Mouse (Mus musculus): Measurements from ENCODE around the gene Nap1l5. TPM values are rescaled to one million over a fixed set of nuclear protein-coding genes. Genes with fewer than 3 reads are reported as not detected.
A peak's percentile ranks its signal among the peaks of the same experiment; 100 is the strongest.

The Nap1l5 gene
- polyA plus RNA-seq (2015; fragmentation: Nextera tagmentation; extraction: Ambion mirVana) = 2.5 and 3.2 TPM in 2 replicates

- H3K4me3 ChIP-seq = peak within 1 kb of the TSS; percentile 42
- peak; percentile 67 for ATAC-seq (ENCODE audit: borderline replicate concordance, extremely low read depth, low FRiP score, low TSS enrichment)
- no peaks in the 10 kb centered on the region for H3K9me3 ChIP-seq
- H3K4me1 ChIP-seq = no peaks in the 10 kb centered on the region
- 41% methylated on average over 34 of the region's 34 CpGs for WGBS
- H3K27me3 ChIP-seq = no peaks in the 10 kb centered on the region
- peak within 1 kb of the TSS; percentile 83 for H3K4me2 ChIP-seq
- no peak within 1 kb of the TSS for H3K27ac ChIP-seq
- 0 out of 2 replicates have a peak, but pooled peaks cover 10% of the 10 kb centered on the region for H3K36me3 ChIP-seq
- H3K9ac ChIP-seq = peak within 1 kb of the TSS; percentile 16
Observed at GRCm38 (mm10) chr6:58906852-58907261, at the start of gene Nap1l5. Nap1l5 (minus strand) TSS chr6:58907076.

GRCm38 (mm10) chr6:58951128-58951992 is 44.5 kb upstream of the Nap1l5 start:
- H3K36me3 ChIP-seq = peaks cover 11% of the 10 kb centered on the region
- no peak overlapping the region for H3K9ac ChIP-seq
- peak; percentile 78; the same call in 1 of the 2 replicates for ATAC-seq (ENCODE audit: borderline replicate concordance, extremely low read depth, low FRiP score, low TSS enrichment)
- H3K9me3 ChIP-seq = no peaks in the 10 kb centered on the region
- H3K4me2 ChIP-seq = no peak overlapping the region
- no peaks in the 10 kb centered on the region for H3K4me1 ChIP-seq
- H3K4me3 ChIP-seq = no peak overlapping the region
- WGBS = 40% methylated on average over 2 of the region's 2 CpGs
- H3K27ac ChIP-seq = peak overlapping the region; percentile 55
- no peaks in the 10 kb centered on the region for H3K27me3 ChIP-seq

DNA sequence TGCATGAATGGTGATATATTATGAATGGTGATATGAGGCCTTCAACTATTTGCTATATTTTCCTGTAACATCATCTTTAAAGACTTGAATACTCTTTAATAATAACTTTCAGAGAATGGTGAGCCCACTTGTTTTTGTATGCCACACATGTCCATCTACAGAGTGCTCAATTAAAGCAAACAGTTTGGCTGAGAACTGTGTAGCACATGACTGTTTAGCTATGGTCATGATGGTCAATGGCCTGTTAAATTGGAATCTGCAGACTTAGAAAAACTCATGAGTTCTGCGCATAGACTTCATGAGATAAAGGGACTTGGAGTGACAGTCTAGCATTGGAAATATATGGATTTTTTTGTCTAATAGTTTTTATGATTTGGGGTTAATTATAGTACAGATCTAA is 43.5 kb upstream of the Nap1l5 start:
- Histone ChIP-seq H3K9ac (no peak overlapping the region), H3K4me2 (no peak overlapping the region), H3K27ac (no peak overlapping the region), H3K27me3 (no peaks in the 10 kb centered on the region), H3K4me1 (no peaks in the 10 kb centered on the region), H3K9me3 (no peaks in the 10 kb centered on the region), H3K4me3 (no peak overlapping the region), H3K36me3 (peaks cover 11% of the 10 kb centered on the region)
- 90% methylated on average over 1 of the region's 1 CpGs for WGBS
- no peak for ATAC-seq (ENCODE audit: borderline replicate concordance, extremely low read depth, low FRiP score, low TSS enrichment)

- H3K9me3 ChIP-seq = no peaks in the 10 kb centered on the region
- H3K9ac ChIP-seq = no peak overlapping the region
- H3K36me3 ChIP-seq = peaks cover 3% of the 10 kb centered on the region; the same call in 1 of the 2 replicates
- no peak for ATAC-seq (ENCODE audit: borderline replicate concordance, extremely low read depth, low FRiP score, low TSS enrichment)
- H3K4me3 ChIP-seq = no peak overlapping the region
- no peaks in the 10 kb centered on the region for H3K4me1 ChIP-seq
- no peaks in the 10 kb centered on the region for H3K27me3 ChIP-seq
- 73% methylated on average over 4 of the region's 4 CpGs for WGBS
- H3K4me2 ChIP-seq = no peak overlapping the region
- H3K27ac ChIP-seq = no peak overlapping the region
Observed at GRCm38 (mm10) chr6:58946840-58947239, 40.0 kb upstream of the Nap1l5 start.

DNA sequence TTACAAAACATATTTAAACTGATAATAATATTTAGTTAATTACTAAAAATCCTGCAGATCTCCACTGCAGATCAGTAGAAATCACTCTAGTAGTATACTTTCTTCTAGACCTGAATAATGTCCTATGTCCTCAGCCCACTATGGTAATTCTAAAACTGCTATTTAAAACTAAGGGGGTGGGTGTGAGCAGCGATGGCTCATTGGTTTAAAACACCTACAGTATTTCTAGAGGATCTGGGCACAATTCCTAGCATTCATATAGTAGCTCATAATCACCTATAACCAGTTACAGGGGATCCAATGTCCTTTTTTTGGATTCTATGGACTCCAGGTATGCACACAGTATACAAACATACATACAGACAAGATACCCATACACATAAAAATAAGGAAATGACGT is 39.4 kb upstream of the Nap1l5 start:
- no peak overlapping the region for H3K4me3 ChIP-seq
- H3K27ac ChIP-seq = no peak overlapping the region
- H3K9ac ChIP-seq = no peak overlapping the region
- 55% methylated on average over 2 of the region's 2 CpGs for WGBS
- no peaks in the 10 kb centered on the region for H3K27me3 ChIP-seq
- no peaks in the 10 kb centered on the region for H3K9me3 ChIP-seq
- peaks cover 3% of the 10 kb centered on the region; the same call in 1 of the 2 replicates for H3K36me3 ChIP-seq
- H3K4me1 ChIP-seq = no peaks in the 10 kb centered on the region
- no peak overlapping the region for H3K4me2 ChIP-seq
- ATAC-seq (ENCODE audit: borderline replicate concordance, extremely low read depth, low FRiP score, low TSS enrichment) = no peak

GRCm38 (mm10) chr6:58943958-58944357 is 37.1 kb upstream of the Nap1l5 start:
- H3K36me3 ChIP-seq = no peaks in the 10 kb centered on the region
- H3K9ac ChIP-seq = no peak overlapping the region
- H3K4me2 ChIP-seq = no peak overlapping the region
- no peak overlapping the region for H3K4me3 ChIP-seq
- H3K4me1 ChIP-seq = no peaks in the 10 kb centered on the region
- no peak for ATAC-seq (ENCODE audit: borderline replicate concordance, extremely low read depth, low FRiP score, low TSS enrichment)
- no peak overlapping the region for H3K27ac ChIP-seq
- no peaks in the 10 kb centered on the region for H3K27me3 ChIP-seq
- H3K9me3 ChIP-seq = no peaks in the 10 kb centered on the region
- 79% methylated on average over 3 of the region's 3 CpGs for WGBS

DNA sequence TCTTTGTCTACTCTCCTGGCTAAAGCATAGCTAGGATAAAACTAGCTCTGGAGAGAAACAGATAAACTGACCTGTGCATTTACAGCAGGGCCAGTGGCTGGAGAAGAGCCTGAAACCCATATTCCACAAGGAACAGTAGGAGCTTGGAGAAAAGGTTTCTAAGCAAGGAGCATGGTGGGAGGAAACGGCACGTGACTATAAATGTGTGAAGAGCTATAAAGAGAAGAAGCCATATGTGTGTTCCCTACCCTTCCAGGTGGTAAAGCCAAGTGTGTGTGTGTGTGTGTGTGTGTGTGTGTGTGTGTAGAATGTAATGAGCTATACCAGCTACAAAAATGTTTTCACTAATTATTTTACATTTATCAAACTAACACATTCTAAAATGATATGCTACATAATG is 35.4 kb upstream of the Nap1l5 start:
- no peak overlapping the region for H3K27ac ChIP-seq
- no peaks in the 10 kb centered on the region for H3K36me3 ChIP-seq
- WGBS = 89% methylated on average over 2 of the region's 2 CpGs
- H3K9me3 ChIP-seq = no peaks in the 10 kb centered on the region
- no peak overlapping the region for H3K4me2 ChIP-seq
- H3K9ac ChIP-seq = no peak overlapping the region
- H3K4me3 ChIP-seq = no peak overlapping the region
- H3K27me3 ChIP-seq = no peaks in the 10 kb centered on the region
- no peaks in the 10 kb centered on the region for H3K4me1 ChIP-seq
- no peak for ATAC-seq (ENCODE audit: borderline replicate concordance, extremely low read depth, low FRiP score, low TSS enrichment)

GRCm38 (mm10) chr6:58937726-58938125 is 30.9 kb upstream of the Nap1l5 start:
- Histone ChIP-seq H3K27me3 (no peaks in the 10 kb centered on the region), H3K36me3 (no peaks in the 10 kb centered on the region), H3K9me3 (no peaks in the 10 kb centered on the region), H3K27ac (no peak overlapping the region), H3K4me2 (no peak overlapping the region), H3K4me1 (no peaks in the 10 kb centered on the region), H3K9ac (no peak overlapping the region), H3K4me3 (no peak overlapping the region)
- no peak for ATAC-seq (ENCODE audit: borderline replicate concordance, extremely low read depth, low FRiP score, low TSS enrichment)

GRCm38 (mm10) chr6:58934144-58934543 is 27.3 kb upstream of the Nap1l5 start:
- Histone ChIP-seq H3K36me3 (no peaks in the 10 kb centered on the region), H3K4me3 (no peak overlapping the region), H3K9ac (no peak overlapping the region), H3K4me2 (no peak overlapping the region), H3K9me3 (no peaks in the 10 kb centered on the region), H3K4me1 (no peaks in the 10 kb centered on the region), H3K27me3 (no peaks in the 10 kb centered on the region), H3K27ac (no peak overlapping the region)
- 71% methylated on average over 4 of the region's 4 CpGs for WGBS
- no peak for ATAC-seq (ENCODE audit: borderline replicate concordance, extremely low read depth, low FRiP score, low TSS enrichment)

DNA sequence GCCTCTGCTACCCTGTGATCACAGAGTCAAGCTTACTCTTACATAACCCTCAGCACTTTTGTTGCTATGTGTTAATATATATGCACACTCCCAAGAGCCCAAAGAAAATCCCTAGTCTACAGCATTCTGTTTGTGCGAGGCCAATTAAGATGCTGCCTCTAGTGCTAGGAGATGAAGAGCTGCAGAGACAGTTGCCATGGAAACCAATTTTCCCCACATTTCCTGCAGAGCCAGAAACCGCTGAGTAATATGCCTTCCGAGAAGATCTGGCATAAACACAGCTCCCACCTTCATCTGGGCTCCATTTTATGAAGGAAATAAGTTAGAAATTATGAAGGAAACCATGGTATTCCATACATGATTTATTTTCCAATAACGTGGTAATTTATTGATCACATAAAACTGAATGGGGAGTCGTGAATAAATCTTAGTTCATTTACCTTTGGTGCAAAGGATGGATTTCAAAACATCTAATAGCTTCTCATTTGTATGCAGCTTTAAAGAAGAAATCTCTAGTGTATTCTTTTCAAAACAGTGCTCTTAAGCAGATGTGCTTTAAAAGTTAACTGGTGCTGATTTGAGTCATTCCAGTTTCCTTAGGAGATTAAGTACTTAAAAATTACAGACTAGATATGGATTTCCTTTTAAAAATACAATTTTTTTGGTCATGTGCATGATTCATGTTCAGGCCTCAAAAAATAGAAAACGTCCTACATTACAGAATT is 26.5 kb upstream of the Nap1l5 start:
- no peak overlapping the region for H3K27ac ChIP-seq
- no peak overlapping the region for H3K4me2 ChIP-seq
- no peak for ATAC-seq (ENCODE audit: borderline replicate concordance, extremely low read depth, low FRiP score, low TSS enrichment)
- H3K36me3 ChIP-seq = no peaks in the 10 kb centered on the region
- no peak overlapping the region for H3K4me3 ChIP-seq
- H3K4me1 ChIP-seq = no peaks in the 10 kb centered on the region
- WGBS = 61% methylated on average over 6 of the region's 6 CpGs
- H3K9me3 ChIP-seq = no peaks in the 10 kb centered on the region
- H3K27me3 ChIP-seq = no peaks in the 10 kb centered on the region
- no peak overlapping the region for H3K9ac ChIP-seq

DNA sequence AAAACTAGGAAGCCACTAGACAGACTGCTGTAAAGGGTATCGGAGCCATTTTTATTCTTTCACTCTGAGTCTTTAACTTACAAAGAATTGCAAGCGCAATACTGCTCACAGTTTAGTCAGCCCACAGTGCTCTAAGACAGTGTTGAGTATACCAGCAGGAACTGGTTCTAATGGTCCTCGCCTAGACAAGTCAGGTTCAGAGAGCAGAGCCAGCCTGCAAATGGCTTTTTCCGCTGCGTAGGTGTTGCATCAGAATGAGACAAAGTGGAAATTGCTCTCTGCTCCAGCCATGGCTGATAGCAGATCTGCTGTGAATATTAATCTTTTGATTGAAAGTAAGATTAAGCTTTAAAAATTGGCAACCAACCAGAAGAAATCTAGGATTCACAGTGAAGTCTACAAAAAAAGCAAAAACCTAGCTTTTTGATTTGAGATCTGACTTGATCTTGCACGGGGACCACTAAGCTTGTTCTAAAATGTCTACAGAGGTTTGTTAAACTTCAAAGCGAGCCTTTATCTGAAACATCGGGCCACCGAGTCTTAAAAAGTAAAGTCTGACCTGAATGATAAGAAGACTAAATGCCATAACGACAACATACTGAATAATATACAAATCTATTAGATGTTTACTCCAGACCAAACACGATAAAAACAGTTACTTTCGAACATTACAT is 25.8 kb upstream of the Nap1l5 start:
- WGBS = 72% methylated on average over 12 of the region's 12 CpGs
- no peak overlapping the region for H3K9ac ChIP-seq
- ATAC-seq (ENCODE audit: borderline replicate concordance, extremely low read depth, low FRiP score, low TSS enrichment) = no peak
- no peaks in the 10 kb centered on the region for H3K27me3 ChIP-seq
- H3K27ac ChIP-seq = no peak overlapping the region
- H3K4me1 ChIP-seq = no peaks in the 10 kb centered on the region
- no peak overlapping the region for H3K4me2 ChIP-seq
- no peaks in the 10 kb centered on the region for H3K9me3 ChIP-seq
- H3K36me3 ChIP-seq = no peaks in the 10 kb centered on the region
- no peak overlapping the region for H3K4me3 ChIP-seq

DNA sequence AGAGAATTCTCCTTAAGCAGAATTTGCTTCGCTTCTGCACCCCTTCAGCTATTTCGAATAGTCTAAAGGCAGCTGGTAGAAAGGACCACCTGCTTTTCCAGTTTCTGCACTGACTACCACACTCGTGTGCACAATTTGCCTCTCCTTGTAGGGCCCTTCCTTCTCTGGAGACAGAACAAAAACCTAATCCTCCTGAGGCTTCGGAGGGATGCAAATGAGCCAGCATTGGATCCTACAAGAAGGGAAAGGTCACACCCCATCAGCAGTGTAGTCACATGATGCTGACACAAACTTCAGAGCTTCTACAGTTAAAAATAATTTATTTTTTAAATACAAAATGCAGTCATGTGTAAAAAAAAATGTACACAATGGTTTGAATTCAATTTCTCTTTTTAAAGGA is 24.3 kb upstream of the Nap1l5 start:
- Histone ChIP-seq H3K4me1 (no peaks in the 10 kb centered on the region), H3K27me3 (no peaks in the 10 kb centered on the region), H3K36me3 (no peaks in the 10 kb centered on the region), H3K9me3 (no peaks in the 10 kb centered on the region), H3K9ac (no peak overlapping the region), H3K27ac (no peak overlapping the region), H3K4me2 (no peak overlapping the region), H3K4me3 (no peak overlapping the region)
- no peak for ATAC-seq (ENCODE audit: borderline replicate concordance, extremely low read depth, low FRiP score, low TSS enrichment)
- 76% methylated on average over 4 of the region's 4 CpGs for WGBS
